Mouse (Mus musculus) spleen, embryonic (tissue): ENCODE data around the gene Gpn2.

Source experiments
- CTCF ChIA-PET: fragments of 350-600 bp; sonication (Branson Sonifier 250); formaldehyde crosslinking; loops from one replicate; lab custom pipeline; 2022; lab: Charles Lee

Gpn2 gene

GRCm38 (mm10) chr4:133619473-133620136, 35.4 kb downstream of the Gpn2 start:
- CTCF ChIA-PET: interaction anchor here (0.6 to 2.4 kb wide), 4 partner anchors 13 to 256 kb away, joined by 4 to 8 read pairs (median 6); no protein-coding TSS in a partner anchor

DNA sequence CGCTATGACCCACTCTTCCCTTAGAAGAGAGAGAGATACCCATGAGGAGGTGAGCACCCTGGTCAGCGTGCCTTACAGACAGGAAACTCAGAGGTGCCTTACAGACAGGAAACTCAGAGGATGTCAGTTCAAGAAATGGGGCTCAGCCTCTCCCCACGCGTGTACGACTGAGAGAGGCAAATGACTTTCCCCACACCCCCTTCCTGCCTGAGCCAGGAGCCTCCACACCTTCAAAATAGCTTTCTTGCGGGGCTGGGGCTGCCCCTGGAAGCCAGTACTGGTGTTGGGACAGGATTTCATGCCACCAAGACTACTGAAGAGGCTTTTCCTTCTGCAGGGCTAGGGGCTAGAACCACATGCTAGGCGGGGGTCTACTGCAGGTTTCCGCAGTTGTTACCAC, 36.5 kb downstream of the Gpn2 start:
- CTCF ChIA-PET: interaction anchor here (0.8 to 2.4 kb wide), 2 partner anchors 11 to 13 kb away, joined by 3 to 7 read pairs; no protein-coding TSS in a partner anchor

- CTCF ChIA-PET: interaction anchor here (0.6 to 2.4 kb wide), 3 partner anchors 10 to 1031 kb away, joined by 4 to 7 read pairs (median 4); no protein-coding TSS in a partner anchor
These were observed 38.1 kb downstream of the Gpn2 start for GRCm38 (mm10) chr4:133622161-133622695.

GRCm38 (mm10) chr4:133624830-133625229, 40.7 kb downstream of the Gpn2 start:
- CTCF ChIA-PET: interaction anchor here (0.6 to 0.9 kb wide), 2 partner anchors 8 to 810 kb away, joined by 4 to 6 read pairs; no protein-coding TSS in a partner anchor

GRCm38 (mm10) chr4:133625621-133626071, 41.5 kb downstream of the Gpn2 start:
- CTCF ChIA-PET: interaction anchor here (0.6 to 1.4 kb wide), 3 partner anchors 29 to 811 kb away, joined by 3 to 4 read pairs (median 4); no protein-coding TSS in a partner anchor

GRCm38 (mm10) chr4:133626221-133626620, 42.1 kb downstream of the Gpn2 start:
- CTCF ChIA-PET: interaction anchor here (0.6 to 1.7 kb wide), 4 partner anchors 16 to 211 kb away, joined by 3 to 5 read pairs (median 4); no protein-coding TSS in a partner anchor

GRCm38 (mm10) chr4:133626621-133627020, 42.5 kb downstream of the Gpn2 start:
- CTCF ChIA-PET: interaction anchor here (0.6 to 1.7 kb wide), 3 partner anchors 17 to 183 kb away, joined by 3 to 5 read pairs (median 3); no protein-coding TSS in a partner anchor

DNA sequence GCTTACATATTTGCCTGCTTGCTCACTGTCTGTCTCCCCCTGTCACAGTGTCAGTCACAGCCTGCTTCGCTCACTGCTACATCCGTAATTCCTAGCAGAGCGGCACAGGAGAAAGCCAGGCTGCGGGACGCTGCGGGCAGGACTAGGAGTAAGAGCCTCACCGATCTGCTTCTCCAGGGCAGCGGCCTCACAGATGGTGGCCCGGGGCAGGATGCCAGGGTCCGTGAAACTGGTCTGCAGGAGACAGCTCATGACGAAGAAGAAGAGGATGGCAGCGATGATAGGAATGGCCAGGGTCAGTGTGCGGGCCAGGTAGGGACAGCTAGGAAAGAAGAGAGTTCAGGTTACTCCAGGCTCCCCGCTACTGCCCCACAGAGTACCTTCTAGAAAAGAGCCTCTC, 42.9 kb downstream of the Gpn2 start:
- CTCF ChIA-PET: interaction anchor here (0.6 to 1.7 kb wide), 2 partner anchors 17 to 182 kb away, joined by 3 to 5 read pairs; no protein-coding TSS in a partner anchor

GRCm38 (mm10) chr4:133628517-133628916, 44.4 kb downstream of the Gpn2 start:
- CTCF ChIA-PET: interaction anchor here (0.6 to 1.3 kb wide), 2 partner anchors 15 to 234 kb away, joined by 4 read pairs; no protein-coding TSS in a partner anchor

DNA sequence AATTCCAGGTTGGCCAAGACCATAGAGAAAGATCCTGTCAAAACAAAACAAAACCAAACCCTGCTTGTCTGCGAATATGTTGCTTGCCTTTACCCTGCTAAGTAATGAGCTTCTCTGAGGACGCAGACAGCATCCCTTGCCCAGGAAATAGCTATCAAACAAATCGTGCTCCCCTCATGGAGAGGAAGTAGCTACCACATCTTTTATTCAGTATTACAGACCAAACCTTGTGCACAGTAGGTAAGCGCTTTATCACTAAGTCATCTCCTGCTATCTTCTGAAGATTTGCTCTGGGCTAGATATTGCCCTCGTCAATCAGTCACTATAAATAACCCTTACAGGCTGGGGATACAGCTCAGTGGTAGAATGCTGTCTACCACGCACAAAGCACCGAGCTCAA, 45.0 kb downstream of the Gpn2 start:
- CTCF ChIA-PET: interaction anchor here (0.6 to 1.3 kb wide), 2 partner anchors 16 to 233 kb away, joined by 4 read pairs; no protein-coding TSS in a partner anchor

DNA sequence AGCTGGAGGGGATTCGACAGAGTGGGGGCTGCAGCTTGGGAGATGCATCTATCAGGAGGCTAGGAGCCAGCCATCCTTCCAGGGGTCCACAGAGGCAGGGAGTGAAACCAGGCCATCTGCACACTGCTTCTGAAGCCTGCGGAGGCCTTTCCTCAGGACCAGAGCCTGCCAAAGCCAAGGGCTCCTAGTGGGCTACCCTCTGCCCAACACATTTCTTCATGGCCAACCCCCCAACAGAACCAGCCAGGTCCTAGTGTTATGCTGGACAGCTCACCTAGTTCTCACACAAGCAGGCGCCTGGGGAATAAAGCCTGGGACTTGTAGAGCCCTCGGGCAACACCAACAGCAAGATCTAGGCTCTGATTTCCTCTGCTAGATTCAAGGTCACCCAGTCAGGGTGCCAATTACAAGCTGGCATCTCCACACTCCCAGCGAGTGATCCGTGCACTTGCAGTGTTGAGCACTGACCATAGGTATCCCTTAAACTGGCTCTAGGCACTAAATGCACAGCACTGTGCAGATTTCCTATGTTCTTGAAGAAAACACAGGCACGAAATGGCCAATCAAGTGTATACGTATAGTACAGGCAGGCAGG, 46.3 kb downstream of the Gpn2 start:
- CTCF ChIA-PET: no interaction called here

DNA sequence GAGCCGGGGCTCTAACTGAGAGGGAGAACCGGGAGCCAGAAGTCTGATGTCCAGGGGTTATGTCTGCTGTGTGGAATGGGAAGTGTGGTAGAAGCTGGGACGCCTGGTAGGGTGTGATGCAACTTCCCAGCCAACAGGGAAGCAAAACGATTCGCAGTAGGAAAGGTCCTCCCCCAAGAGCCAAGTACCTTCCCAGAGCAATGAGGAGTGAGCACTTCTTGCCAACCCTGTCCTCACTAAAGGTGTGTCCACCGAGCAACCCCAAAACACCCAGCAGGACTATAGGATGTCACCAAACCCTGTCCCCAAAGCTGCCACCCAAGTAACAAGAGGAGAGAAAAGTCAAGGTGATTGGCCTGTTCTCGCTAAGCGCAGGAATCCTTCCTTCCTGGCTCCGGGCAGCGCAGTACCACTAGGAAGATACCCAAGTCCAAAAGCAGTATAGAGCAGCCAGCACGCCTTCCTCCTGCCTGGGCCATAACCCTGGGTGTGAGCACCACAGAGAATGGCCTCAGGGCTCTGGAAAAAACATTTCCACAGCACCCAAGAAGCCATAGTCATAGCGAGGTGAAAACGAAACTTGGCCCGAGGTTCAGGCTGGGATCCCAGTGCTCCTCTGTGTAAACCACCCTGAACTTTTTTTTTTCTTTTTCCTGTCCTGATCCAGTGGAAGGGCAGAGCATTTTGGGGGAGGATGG, 47.1 kb downstream of the Gpn2 start:
- CTCF ChIA-PET: interaction anchor here (0.6 to 2.1 kb wide), 3 partner anchors 10 to 944 kb away, joined by 3 to 7 read pairs (median 5); no protein-coding TSS in a partner anchor

DNA sequence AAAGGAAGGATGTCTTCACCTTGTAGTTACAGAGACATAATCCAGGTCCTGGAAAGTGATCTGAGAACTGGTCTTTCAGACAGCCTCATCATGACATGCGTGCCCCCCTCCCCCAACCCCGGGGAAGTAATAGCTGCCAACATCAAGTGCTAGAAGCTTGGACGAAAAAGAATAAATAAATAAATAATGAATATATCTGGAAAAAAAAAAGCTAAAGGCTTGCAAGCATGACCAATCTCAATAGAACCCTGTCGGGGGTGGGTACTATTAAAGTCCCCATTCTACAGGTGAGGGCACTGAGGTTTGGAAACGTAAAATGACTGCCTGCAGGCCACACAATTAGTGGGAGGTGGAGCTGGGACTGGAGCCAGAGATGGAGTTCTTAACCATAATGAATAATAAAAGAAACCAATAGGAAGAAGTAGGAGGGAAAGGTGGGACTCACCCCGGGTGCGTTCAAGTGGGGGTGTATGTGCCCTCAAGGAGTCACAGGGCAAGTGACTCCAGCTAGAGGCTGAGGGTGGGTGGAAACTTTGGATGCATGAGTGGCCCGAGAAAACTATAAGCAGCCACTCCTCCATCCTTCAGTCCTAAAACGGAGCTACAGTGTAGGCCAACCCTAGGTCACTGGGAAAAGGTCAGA, 47.7 kb downstream of the Gpn2 start:
- CTCF ChIA-PET: interaction anchor here (0.6 to 2.1 kb wide), 6 partner anchors 8 to 943 kb away, joined by 3 to 7 read pairs (median 4); no protein-coding TSS in a partner anchor

DNA sequence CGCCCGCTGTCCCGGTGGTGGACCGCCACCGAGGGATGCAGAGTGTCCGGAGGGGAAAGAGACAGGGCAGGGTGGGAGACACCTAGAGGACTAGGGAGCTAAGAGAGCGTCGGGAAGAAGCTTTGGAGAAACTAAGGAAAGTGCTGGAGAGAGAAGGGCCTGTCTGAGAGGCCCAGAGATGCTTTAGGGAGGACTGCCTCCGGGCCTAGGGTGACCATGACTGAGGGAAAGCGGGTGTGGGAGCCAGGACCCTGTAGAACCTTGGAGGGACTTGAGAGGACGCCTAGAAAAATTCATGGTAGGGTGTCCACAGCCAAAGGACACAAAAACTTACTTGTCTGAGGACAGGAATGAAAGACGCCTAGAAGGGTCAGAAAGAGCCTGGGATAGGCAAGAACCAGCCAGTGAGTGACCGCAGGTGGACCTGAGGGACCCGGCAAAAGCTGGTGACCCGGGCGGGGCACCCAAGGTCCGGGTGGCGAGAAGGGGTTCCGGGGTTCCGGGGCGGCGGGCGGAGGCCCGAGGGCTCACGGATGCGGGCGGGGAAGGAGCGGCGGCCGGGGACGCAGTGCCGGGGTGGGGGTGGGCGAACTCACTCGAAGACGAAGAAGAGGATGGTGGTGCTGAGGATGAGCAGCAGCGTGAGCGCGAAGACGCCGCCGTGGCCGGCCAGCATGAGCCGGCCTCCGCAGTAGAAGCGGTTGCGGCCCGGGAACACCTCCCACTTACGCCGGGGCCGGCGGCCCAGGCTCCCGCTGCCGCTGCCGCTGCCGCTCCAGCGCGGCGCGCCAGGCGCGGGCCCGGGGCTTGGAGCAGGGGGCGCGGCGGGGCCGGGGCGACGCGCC, 48.5 kb downstream of the Gpn2 start:
- CTCF ChIA-PET: interaction anchor here (0.6 to 2.1 kb wide), 6 partner anchors 8 to 982 kb away, joined by 3 to 7 read pairs (median 6); no protein-coding TSS in a partner anchor

GRCm38 (mm10) chr4:133633332-133634042, 49.3 kb downstream of the Gpn2 start:
- CTCF ChIA-PET: interaction anchor here (0.9 to 2.1 kb wide), 3 partner anchors 13 to 28 kb away, joined by 3 to 7 read pairs (median 3); no protein-coding TSS in a partner anchor

- CTCF ChIA-PET: interaction anchor here (0.6 to 1.3 kb wide), 3 partner anchors 13 to 191 kb away, joined by 3 to 4 read pairs (median 3); no protein-coding TSS in a partner anchor
These were observed 49.9 kb downstream of the Gpn2 start for GRCm38 (mm10) chr4:133634043-133634410.
